Mouse (Mus musculus) lung, adult 2 months (tissue): ENCODE measurements around the gene Pgghg.

Experiments
- CTCF ChIP-seq: fragments of 200-500 bp; IDR thresholded peaks from 2 replicates; pipeline ENCODE4 v1.5.1; 2011; ENCODE audit warnings: mild to moderate bottlenecking, low read length, control low read depth; ENCODE audit not compliant: insufficient read depth
- POLR2A ChIP-seq: fragments of 200-500 bp; IDR thresholded peaks from 2 replicates; pipeline ENCODE4 v1.6.1; 2011; ENCODE audit warnings: low read depth, mild to moderate bottlenecking, control low read depth, low read length, borderline replicate concordance; ENCODE audit errors: extremely low read depth

- TF ChIP-seq CTCF, result peak; percentile 29; the same call in 1 of the 2 replicates
- no peak for TF ChIP-seq POLR2A
These were observed 50.0 kb downstream of the Pgghg start for GRCm38 (mm10) chr7:140991117-140991689.
